Mouse (Mus musculus) brain, embryonic 14.5 days (tissue): ENCODE measurements around the gene Zbtb4. TPM values are rescaled to one million over a fixed set of nuclear protein-coding genes. Genes with fewer than 3 reads are reported as not detected.

Experiments
- DNase-seq: peaks from one replicate; pipeline ENCODE4 v3.0.0-alpha.2; 2011; ENCODE audit warnings: low read depth
- CTCF ChIP-seq: fragments of 200-500 bp; IDR thresholded peaks from 2 replicates; pipeline ENCODE4 v1.5.1; 2012; ENCODE audit warnings: inconsistent platforms, mild to moderate bottlenecking, moderate library complexity, borderline replicate concordance; ENCODE audit not compliant: insufficient read depth, insufficient read length; ENCODE audit errors: extremely low read depth
- POLR2A ChIP-seq: fragments of 200-500 bp; IDR thresholded peaks from 2 replicates; pipeline ENCODE4 v1.6.1; 2012; ENCODE audit warnings: mild to moderate bottlenecking, inconsistent platforms, borderline replicate concordance; ENCODE audit not compliant: poor library complexity, insufficient read depth, insufficient read length, severe bottlenecking; ENCODE audit errors: extremely low read depth
- polyA plus RNA-seq: library from polyadenylated mRNA; depleted of rRNA; stranded (reverse); fragments of >200 nt; gene quantifications from 2 replicates; pipeline ENCODE4 v1.2.3, GENCODE M21; 2012

Zbtb4 gene
- polyA plus RNA-seq, 1 experiment, result 12.1 TPM

DNA sequence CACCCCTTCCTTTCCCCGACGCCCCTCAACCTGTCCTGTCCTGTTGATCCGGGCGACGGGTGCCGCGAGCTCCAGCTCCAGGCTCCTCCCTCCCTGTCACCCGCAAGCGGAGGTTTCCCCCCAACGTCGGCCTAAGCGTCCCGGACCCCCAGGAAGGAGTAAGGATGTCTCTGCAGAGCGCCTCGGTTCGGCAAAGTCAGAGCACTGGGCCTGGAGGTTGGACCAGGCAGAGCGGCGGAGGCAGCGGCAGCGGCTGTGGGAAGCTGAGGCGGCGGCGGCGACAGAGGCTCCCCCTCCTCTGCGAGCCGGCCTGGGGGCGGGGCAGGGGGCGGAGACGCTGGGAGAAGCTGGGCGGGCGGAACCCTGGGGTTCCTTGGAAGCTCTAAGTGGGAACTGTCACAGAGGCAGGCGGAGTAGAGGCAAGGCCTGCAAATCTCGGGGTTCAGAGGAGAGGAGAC is 37.0 kb downstream of the Zbtb4 start:
- TF ChIP-seq CTCF, result no peak
- 0 out of 2 replicates have a peak, but pooled peaks have one; percentile 27 for TF ChIP-seq POLR2A
- DNase-seq, result peak; percentile 91

GRCm38 (mm10) chr11:69803328-69803727 is 37.6 kb downstream of the Zbtb4 start:
- TF ChIP-seq POLR2A, result no peak
- TF ChIP-seq CTCF, result no peak
- no peak for DNase-seq

GRCm38 (mm10) chr11:69803786-69804651 is 38.3 kb downstream of the Zbtb4 start:
- peak; percentile 84 for DNase-seq
- TF ChIP-seq POLR2A, result no peak
- peak; percentile 56 for TF ChIP-seq CTCF

DNA sequence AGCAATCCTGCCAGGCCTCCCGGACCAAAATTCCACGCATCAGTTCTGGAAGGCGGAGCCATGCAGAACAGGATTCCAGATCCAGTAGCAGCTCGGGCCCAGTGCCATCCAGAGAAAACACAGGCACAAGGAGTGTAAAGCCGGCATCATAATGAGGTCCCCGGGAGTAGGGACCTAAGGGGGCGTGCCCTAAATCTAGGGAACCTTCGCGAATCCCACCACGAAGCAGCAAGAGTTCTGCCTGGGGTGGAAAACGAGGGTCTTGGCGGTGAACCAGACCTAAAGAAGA is 38.9 kb downstream of the Zbtb4 start:
- TF ChIP-seq CTCF, result no peak
- TF ChIP-seq POLR2A, result no peak
- DNase-seq, result peak; percentile 14

DNA sequence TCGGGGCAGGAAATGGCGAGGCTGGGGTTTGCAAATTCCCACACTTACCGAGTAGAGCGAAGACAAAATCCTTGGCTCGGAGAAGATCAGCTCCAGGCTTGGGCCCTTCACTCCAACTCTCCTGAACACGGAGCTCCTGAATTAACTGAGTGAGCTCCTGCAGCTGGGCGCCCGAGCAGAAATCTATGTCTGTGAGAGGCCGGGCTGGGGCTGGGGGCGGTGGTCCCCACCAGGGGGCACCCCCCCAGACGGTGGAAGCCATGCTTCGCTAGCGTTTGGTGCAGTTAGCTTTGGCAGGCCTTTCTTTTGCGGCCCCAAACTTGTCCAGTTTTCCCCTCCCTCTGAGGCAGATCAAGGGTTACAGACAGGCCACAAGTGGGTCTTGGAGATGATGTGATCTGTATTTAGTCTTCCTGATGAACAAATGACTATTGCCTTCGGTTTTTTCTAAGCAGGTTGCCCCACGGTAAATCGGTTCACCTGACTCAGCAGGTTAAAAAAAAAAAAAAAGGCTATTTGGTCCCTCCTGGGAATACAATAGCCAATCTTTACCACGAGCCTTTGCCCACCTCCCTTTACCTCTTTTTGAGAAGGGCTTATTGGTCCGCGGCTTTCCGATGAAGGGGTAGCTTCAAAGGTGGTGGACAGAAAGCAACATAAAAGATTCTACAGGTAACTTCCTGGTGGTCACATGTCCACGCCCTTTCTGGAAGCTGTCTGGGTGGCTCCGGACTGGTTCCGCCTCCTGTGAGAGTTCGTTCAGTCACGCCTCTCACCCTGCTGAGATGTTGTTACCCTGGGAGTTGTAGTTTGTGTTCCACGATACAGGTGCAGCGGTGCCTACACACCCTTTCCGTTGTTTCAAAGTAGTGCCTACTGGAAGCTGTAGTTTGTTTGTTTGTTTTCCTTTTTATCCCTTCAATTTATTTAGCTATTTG is 39.5 kb downstream of the Zbtb4 start, which contains the start of gene Tmem102:
Tmem102 (minus strand) TSS at position 653 of the 938 bp plus-strand sequence.
- DNase-seq, result no peak
- TF ChIP-seq CTCF, result no peak
- TF ChIP-seq POLR2A, result no peak

DNA sequence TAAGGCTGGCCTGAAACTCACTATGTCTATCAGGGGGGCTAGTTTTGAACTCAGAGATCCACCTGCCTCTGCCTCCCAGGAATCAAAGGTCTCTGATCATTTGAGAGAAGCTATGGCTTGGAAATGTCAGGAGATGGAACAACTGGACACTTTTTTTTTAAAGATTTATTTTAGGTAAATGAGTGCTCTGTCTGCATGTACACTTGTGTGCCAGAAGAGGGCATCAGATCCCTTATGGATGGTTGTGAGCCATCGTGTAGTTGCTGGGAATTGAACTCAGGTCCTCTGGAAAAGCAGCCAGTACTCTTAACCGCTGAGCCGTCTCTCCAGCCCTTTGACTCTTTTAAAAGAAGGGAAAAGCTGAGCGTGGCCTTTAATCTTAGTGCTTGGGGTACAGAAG is 40.7 kb downstream of the Zbtb4 start:
- DNase-seq, result no peak
- no peak for TF ChIP-seq POLR2A
- no peak for TF ChIP-seq CTCF

DNA sequence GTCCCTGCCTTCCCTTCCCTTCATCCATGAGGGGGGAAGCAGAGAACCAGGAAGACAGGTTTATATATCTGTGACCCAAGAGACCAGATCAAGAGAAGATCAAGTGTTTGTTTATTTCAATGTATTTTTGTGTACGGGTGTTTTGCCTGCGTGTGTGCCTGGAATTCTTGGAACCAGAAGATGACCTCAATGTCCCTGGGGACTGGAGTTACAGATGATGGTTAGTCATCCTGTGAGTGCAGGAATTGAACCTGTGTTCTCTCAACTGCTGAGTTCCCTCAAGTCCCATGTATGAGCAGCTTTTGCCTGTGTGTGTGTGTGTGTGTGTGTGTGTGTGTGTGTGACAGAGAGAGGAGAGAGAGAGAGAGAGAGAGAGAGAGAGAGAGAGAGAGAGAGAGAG is 41.9 kb downstream of the Zbtb4 start:
- no peak for DNase-seq
- TF ChIP-seq CTCF (no peak), POLR2A (no peak)

GRCm38 (mm10) chr11:69810280-69810679 is 44.6 kb downstream of the Zbtb4 start:
- no peak for DNase-seq
- TF ChIP-seq CTCF, result no peak
- no peak for TF ChIP-seq POLR2A

DNA sequence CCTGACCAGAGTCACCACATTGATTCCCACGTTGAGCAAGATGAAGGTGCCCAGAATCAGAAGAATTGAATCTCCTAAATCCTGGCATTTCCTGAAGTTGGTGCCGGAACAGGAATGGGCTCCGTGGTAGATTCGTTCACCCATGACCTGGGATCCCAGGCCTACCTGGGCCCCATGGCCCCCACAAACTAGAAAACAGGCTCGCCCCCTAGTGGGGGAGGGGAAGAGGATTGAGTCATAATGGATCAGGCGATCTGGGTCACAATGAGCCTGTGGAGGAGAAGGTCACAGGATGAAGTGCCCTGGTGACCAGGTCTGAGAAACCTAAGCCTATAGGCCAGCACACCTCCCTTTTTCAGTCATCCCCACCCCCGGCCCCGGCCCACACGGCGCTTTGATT is 49.4 kb downstream of the Zbtb4 start, which contains the start of gene Gm39566:
Gm39566 (minus strand) TSS at position 144 of the 400 bp plus-strand sequence.
- no peak for TF ChIP-seq POLR2A
- TF ChIP-seq CTCF, result no peak
- no peak for DNase-seq

DNA sequence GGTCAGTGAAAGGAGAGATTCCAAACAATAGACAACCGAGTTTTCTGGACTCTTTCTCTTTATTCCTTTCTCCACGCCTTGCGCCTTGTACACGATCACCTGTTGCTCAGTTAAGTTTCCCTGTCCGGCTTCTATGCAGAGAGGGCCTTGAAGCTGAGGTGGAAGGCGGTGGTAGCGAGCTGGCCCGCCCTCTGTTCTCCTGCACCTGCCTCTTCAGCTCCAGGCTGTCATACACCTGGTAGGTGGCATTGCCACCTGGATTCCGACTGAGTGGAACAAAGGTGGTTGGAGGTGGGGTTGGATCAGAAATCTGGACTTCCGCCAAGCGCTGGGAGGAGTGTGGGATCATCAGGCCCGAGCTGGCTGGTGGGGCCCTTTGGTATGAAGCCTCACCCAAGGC is 50.8 kb downstream of the Zbtb4 start:
- DNase-seq, result no peak
- TF ChIP-seq CTCF, result no peak
- TF ChIP-seq POLR2A, result no peak

- TF ChIP-seq POLR2A (no peak), CTCF (no peak)
These were observed 52.7 kb downstream of the Zbtb4 start, which contains the start of gene Spem2 for GRCm38 (mm10) chr11:69818365-69818764. Gene Spem2 (minus strand): TSS chr11:69818465.

More at GRCm38 (mm10) chr11:69818365-69818764, 52.7 kb downstream of the Zbtb4 start, which contains the start of gene Spem2:
- DNase-seq, result no peak
